Mouse (Mus musculus) WW6 (cell line): ENCODE measurements around the gene Pip5k1c.

Experiments
- DNase-seq: peaks from one replicate; pipeline ENCODE4 v3.0.0-alpha.2; 2013; ENCODE audit warnings: low read depth, low spot score

Gene Pip5k1c

DNA sequence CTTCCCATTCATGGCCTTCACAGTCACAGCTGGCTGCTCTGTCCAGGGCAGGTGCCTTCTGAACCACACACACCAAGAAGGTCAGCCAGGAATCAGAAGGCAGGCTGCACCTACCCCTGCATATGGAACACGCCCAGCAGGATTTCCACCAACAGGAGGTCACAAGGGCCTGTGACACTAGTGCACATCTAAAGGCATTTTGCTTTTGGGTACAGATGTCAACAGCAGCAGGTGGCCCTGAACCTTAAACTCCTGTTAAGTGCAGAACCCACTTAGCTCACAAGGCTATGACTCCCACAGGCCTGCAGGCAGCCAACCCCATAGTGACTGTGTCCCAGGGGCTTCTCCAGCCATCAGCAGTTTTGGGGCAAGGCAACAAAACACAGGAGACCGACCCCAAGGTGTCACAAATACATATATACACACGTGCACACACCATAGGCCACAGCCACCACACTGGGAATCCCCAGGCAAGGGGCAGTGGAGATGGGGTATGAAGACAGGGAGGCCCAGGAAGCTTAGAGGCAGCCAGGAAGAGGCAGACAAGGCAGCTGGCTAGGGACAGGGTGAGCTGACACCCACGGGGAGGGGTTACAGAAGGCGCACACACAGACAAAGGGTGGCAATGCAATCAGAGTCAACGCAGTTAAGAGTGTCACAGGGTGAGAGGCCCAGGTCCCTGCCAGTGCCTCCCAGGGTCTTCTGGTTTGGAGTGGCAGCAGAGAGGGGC lies 73.9 kb downstream of the Pip5k1c start:
- no peak for DNase-seq

DNA sequence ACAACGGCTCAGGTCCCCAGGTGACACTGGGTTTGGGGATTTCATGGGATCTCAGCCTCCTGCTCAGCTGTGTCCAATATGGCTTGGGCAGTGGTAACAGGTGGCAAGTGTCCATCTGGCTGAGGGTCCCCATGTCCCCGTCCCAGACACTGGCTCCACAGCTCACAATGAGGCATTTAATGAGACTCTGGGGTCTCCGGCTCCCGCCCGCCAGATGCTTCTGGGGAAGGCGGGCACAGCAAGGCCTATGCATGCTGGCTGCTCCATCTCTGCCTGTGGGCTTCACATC lies 74.4 kb downstream of the Pip5k1c start:
- DNase-seq: no peak
